Mouse (Mus musculus): ENCODE results near the gene Mbl2. TPM values are rescaled to one million over a fixed set of nuclear protein-coding genes. Genes with fewer than 3 reads are reported as not detected.

Mbl2 gene
- polyA plus RNA-seq, 2 experiments, result 0.86 to 1.5 TPM

DNA sequence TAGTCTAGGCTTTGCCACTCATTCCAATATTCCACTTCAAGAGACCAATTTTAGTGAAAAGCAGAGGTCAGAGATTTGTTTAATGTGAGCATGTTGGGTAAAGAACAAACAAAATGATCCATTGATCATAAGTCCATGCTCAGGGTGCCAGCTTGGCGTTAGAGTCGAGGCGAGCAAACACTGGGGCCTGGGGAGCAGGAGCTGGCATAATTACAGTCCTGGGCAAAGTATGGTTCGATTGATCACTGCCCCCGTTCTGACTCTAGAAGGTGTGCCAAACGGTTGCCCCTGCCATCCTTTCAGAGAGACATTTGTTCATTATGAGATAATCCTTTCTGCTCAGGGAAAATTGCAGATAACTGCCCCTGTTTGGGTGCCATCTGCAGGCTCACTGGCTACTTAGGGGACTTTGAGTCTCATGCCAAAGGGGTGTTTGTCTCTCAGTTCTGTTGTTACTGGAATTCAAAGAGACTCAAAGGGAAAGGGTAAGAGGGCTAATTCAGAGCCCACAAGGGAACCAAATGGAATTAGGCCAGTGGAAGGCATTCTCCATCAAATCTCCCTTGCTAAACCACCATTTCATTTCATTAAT, 55.3 kb downstream of the Mbl2 start:
- WGBS (ENCODE audit: insufficient replicate concordance), result 55% methylated on average over 6 of the region's 6 CpGs
- DNase-seq (ENCODE audit: low read depth in 3 of 3, low spot score in 3 of 3), result no peak
- H3K9ac ChIP-seq (replicated peaks), result no peak overlapping the region
- no peaks in the 10 kb centered on the region for H3K36me3 ChIP-seq (replicated peaks; ENCODE audit: control insufficient read depth, insufficient read depth, low read depth)
- H3K4me3 ChIP-seq (ENCODE audit: insufficient read depth in 1 of 2, low read depth in 2 of 2, low read length in 2 of 2), result no peak overlapping the region
- H3K4me2 ChIP-seq (ENCODE audit: low read depth), result no peak overlapping the region
- H3K4me1 ChIP-seq (replicated peaks; ENCODE audit: control insufficient read depth in 2 of 2, insufficient read depth in 2 of 2, low read length in 1 of 2), result no peaks in the 10 kb centered on the region
- no peak for ATAC-seq (ENCODE audit: insufficient read depth)
- TF ChIP-seq EP300 (IDR thresholded peaks at IDR 0.05; ENCODE audit: low read depth) (no peak), CTCF (IDR thresholded peaks at IDR 0.05; ENCODE audit: low read depth) (no peak)
- H3K9me3 ChIP-seq (ENCODE audit: control insufficient read depth, low read length), result no peaks in the 10 kb centered on the region
- H3K27ac ChIP-seq, result no peak overlapping the region
- H3K27me3 ChIP-seq (ENCODE audit: control insufficient read depth, insufficient read depth, low read length), result no peaks in the 10 kb centered on the region

Small RNA genes lying within 50 kb of the gene (microRNA-seq; reads per million reads assigned to microRNA genes)
- not detected for gene Gm24108

Other genes with a start within 250 kb of the Mbl2 start
- not detected in 2 replicates for gene Trpd52l3, start 229.2 kb upstream of the Mbl2 start, polyA plus RNA-seq (2012; rRNA removed)
- not detected in 2 replicates for gene Trpd52l3, start 229.2 kb upstream of the Mbl2 start, polyA plus RNA-seq (2014; fragmentation: Nextera tagmentation; extraction: Ambion mirVana)
- 35.5 and 38.6 TPM in 2 replicates for gene Uhrf2, start 202.4 kb upstream of the Mbl2 start, polyA plus RNA-seq (2012; rRNA removed)
- 30.8 and 33.5 TPM in 2 replicates for gene Uhrf2, start 202.4 kb upstream of the Mbl2 start, polyA plus RNA-seq (2014; fragmentation: Nextera tagmentation; extraction: Ambion mirVana)
- 19.2 and 24.6 TPM in 2 replicates for gene Gldc, start 57.5 kb upstream of the Mbl2 start, polyA plus RNA-seq (2012; rRNA removed)
- 15.7 and 20.8 TPM in 2 replicates for gene Gldc, start 57.5 kb upstream of the Mbl2 start, polyA plus RNA-seq (2014; fragmentation: Nextera tagmentation; extraction: Ambion mirVana)

All from liver, embryonic 14.5 days (tissue).